Mouse (Mus musculus): ENCODE results near the gene Piezo1. TPM values are rescaled to one million over a fixed set of nuclear protein-coding genes. Genes with fewer than 3 reads are reported as not detected.
"Not testable (repeated sequence)": the region's sequence is repeated elsewhere in the genome, so short reads cannot be mapped to it uniquely, and the experiment has no call there.

The Piezo1 gene
- total RNA-seq (2021), result 10 to 100 TPM; 12.3 to 14.0 TPM
- long read RNA-seq, experiment 1, partial matches to known transcripts, result 0 of 2 reads
- long read RNA-seq, experiment 1, other reads (novel, unspliced or antisense), result 1 of 2 reads
- long read RNA-seq, experiment 2, partial matches to known transcripts, result 4 of 5 reads
- long read RNA-seq, experiment 2, other reads (novel, unspliced or antisense), result 1 of 5 reads

DNA sequence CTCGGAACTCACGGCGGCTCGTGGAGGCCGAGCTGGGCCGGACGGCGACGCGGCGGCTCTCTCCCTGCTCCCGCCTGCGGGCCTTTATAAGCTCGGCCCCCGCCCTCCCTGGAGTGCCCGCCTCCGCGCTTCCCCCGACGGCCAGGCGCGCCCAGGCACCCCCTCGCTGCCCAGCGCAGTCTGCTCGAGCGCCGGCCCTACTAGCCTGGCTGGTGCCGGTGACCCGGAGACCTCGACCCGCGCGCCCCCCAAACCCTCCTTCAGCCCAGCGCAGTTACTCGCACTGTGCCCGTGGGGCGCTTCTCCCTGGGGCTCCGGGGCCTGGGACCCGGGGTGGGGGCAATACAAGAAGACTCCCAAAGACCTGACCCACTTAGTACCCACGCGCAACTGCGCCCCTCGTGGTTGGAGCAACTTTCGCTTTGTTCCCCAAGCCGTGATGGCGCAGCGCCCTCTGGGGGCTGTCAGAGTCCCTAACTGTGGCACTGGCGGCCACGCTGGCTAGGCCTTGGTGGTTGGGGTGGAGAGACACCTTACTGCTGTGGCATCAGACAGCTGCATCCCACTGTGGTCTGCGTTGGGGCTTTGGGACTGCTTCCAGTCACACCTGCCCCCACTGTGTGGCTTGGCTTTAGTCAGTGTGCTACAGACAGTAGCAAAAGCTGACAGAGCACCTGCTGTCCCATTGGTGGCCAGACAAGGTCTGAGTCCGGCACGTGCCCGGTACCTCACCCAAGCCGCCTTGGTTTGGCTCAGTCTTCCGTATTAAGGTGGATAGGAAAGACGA lies at the start of gene Piezo1:
Gene Piezo1 (minus strand): TSS at position 65 of the 787 bp plus-strand sequence.
- peak; percentile 87 for DNase-seq

DNA sequence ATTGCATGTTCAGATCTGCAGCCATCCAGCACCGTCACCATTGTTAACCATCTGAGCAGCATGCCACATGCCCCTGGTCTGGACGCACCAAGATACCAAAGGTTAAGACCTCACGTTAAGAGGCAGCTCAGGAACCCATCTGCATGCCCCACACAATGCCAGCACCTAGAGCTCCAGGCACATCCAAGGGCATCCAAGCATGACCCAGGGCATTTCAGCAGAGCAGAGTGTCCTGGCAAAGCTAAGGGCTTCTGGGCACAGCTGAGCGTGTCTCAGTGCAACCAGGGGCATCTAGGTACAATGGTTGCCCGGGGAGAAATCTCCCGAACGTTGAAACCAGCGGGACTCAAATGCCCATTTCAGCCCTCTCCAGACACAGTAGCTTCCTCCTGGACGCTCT lies 49.5 kb upstream of the Piezo1 start:
- no peak for DNase-seq

DNA sequence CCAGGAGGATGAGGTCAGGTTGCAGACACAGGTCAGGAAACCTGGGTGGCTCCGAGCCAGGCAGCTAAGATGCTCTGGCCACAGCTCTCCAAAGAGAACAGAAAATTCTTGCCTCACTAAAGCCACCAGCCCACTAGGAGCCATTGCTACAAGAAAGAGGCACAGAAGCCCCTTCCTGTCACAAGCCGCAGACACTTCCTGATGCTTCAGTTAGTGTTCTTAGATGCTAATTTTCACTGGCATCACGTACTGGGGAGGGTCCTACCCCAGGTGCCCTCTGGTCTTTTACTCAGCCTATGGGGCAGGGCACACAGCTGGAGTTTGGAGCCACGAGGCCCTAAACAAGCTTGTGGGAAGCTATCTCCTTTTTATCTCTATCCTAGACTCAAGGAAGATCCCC lies 44.9 kb upstream of the Piezo1 start:
- DNase-seq, result no peak

DNA sequence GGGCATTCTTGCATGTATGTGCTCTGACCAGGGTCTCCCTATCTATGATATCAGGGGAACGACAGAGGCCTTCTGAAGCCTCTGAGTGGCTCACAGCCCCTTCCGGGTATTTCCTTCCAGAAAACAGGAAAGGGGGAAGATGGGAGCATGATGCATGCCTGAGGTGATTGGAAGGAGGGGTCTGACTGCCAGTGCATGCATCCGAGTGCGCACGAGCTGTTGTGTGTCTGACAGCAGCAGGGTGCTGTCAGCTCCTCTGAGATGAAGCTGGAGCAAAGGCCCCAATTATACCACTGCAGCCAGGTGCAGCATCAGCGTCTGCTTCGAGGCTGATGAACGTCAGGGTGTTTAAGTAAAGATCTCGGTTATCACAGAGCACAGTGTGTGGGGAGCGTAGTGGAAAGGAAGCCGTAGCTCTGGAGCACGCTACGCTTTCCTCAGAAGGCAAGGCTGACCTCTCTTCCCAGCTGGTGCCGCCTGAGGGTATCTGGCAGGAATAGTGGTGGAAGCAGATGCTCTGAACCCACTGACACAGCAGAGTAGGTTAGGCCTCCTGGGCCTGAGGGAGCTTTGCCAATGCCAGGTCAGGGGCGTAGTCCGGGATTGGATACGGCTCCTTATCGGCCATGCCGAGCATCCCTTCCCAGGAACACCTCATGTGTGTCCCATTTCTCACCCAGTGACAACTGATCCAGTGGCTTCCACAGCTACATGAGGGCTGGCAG lies 42.8 kb upstream of the Piezo1 start:
- no peak for DNase-seq

DNA sequence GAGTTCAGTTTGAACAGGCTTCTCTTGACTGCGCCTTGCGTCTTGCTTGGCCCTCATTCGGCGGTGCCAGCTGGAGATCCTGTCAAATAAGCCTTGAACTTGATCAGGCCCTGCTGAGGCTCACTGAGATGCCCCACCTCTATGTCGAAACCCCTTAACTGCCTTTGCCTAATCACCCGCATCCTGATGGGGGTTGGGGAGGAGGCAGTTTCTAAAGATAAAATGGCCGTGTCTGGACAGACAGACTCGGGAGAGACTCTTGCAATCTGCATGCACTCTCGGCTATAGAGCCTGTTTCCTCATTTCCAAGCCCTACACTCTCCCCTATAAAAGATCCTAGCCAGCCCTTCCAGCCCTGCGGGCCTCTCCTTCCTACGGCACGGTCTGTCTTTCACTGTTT lies 42.1 kb upstream of the Piezo1 start:
- DNase-seq, result no peak

DNA sequence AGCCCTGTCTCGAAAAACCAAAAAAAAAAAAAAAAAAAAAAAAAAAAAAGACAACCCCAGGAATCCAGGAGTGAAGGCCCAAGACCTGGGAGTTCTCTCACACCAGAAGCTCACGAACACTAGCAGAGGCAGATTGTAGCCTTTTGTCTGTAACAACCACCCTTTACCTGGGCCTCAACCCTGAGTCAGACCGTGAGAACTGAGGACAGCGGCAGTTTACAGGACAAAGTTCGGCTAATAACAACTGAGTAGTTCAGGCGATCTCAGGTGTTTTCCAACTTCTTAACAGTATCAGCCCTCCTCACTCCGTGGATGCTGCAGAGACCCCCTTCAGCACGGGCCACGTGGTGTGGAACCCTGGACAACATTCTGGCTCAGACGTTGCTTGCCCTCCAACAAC lies 35.6 kb upstream of the Piezo1 start:
- no peak for DNase-seq

DNA sequence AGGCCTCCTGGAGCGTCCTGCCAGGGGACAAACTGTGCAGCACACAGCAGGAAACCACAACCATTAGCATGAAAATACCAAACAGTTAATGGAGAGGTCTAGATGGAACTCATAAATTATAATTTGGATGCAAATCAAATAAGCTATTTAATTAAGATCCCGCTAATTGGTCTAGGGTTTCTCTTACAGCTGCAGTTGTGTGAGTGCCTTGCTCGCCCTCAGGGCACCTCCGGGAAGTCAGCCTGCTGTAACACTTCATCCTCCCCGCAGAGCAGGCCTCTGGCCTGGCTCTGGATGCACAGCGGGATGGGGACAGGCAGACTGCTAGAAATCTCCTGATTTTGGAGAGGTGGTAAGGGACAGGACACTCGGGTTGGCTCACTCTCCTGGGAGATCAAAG lies 35.0 kb upstream of the Piezo1 start:
- DNase-seq, result no peak

DNA sequence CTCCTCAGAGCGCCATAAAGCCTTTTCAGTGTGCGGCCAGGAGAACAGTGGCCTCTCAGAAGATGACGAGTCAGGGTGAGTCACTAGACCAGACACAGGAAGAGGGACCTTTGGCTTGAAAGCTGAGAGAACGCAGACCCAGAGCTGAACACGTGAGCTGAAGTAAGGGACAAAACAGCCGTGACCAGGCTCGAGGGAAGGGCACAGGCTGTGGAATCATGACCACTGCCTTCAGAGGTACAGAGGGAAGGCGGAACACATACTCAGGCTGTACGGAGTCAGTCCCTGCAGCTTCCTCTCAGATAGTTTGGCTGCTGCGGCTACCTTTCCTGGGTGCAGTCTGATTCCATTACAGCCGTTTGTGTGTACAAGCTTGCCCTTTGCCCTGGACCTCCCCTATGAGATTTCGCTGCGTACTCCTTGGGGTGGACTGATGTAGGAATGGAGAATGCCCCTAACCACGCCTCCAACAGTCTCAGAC lies 34.3 kb upstream of the Piezo1 start:
- no peak for DNase-seq

DNA sequence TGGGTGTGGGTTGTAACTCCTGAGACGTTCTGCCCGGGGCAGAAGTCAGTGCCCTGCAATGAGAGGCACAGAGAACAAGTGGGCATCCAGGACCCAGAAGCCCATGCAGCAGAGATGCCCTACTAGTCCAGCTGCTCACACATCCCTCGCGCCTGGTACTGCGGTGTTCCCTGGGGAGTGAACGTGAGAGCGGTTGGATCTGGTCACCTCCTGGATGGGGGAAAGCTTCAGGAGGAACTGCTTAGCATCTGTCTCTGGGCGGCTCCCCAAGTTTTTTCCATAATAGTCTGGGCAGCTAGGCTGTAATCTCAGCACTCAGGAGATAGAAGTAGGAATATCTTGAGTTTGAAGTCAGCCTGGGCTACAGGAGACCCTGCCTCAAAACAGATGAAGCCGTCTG lies 33.9 kb upstream of the Piezo1 start:
- no peak for DNase-seq

DNA sequence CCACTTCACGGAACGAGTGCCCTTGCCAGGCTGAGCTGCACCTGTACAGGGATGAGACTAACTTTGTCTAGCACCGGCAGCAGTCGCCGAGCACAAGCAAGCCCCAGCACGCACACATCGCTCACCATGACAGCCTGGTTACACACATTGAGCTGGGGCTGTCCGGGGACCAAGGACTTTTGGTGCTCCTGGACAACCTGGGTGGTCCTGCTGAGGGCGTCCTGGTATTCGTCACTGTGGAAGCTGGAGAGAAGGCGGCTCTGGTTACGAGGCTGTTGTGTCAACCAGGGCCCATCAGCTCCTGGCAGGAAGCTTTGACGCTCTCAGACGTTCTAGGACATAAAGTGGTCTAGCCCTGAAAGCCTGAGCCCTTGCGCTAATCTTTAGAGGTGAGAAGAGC lies 29.8 kb upstream of the Piezo1 start:
- no peak for DNase-seq

DNA sequence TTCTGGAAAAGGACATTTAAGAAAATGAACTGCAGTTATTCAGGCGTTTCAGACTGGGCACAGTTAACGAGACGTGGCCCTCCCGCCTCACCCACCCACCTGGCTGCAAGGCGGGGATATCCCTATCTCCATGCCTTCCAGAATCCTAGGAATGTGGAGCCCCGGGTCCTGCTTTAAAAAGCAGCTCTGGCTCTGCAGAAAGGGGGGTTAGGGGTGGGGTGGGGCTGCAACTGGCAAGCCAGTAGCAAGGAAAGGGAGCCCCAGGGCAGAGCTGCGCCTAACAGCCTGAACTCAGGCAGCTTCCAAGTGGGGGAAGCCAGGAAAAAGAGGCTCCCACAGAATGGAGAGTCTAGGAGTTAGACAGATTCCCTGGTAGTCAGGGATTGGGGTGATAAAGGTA lies 28.1 kb upstream of the Piezo1 start:
- no peak for DNase-seq

DNA sequence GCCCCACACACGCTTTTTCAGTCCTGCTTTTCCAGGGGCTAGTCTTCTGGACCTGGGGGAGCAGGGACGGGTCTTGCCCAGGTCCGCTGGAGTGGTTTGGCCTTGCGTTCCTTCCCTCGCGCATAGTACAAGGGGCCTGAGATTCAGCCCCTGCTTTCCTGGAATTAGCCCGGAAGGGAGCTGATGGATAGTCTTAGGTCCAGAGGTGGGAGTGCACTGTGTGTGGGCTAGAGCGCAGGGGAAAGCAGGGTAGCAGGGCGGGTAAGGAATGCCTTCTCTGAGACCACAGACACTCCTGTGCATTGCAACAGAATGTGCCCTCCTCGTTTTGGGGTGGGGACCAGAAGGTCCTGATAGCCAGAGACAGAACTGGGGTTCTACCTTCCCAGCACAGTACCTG lies 26.0 kb upstream of the Piezo1 start:
- DNase-seq, result no peak

DNA sequence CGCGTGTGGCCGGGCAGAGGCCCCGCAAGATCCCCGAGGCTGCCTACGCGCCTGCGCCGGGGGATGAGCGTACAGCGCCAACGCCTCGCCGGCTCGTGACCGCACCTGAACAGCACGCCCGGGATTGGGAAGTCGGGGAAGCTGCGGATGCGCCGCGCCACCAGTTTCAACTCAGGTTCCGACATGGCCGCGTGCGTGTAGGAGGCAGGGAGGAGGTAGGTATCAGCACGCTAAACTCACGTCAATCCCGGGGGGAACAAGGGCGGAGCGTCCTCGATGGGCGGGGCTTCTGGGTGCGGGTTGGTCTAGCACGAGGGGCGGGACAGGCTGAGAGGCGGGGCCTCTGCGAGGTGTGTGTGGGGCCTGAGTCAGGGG lies 25.5 kb upstream of the Piezo1 start, which contains the start of gene Aprt:
Gene Aprt (minus strand): TSS at position 262 of the 375 bp plus-strand sequence.
- peak; percentile 90 for DNase-seq

DNA sequence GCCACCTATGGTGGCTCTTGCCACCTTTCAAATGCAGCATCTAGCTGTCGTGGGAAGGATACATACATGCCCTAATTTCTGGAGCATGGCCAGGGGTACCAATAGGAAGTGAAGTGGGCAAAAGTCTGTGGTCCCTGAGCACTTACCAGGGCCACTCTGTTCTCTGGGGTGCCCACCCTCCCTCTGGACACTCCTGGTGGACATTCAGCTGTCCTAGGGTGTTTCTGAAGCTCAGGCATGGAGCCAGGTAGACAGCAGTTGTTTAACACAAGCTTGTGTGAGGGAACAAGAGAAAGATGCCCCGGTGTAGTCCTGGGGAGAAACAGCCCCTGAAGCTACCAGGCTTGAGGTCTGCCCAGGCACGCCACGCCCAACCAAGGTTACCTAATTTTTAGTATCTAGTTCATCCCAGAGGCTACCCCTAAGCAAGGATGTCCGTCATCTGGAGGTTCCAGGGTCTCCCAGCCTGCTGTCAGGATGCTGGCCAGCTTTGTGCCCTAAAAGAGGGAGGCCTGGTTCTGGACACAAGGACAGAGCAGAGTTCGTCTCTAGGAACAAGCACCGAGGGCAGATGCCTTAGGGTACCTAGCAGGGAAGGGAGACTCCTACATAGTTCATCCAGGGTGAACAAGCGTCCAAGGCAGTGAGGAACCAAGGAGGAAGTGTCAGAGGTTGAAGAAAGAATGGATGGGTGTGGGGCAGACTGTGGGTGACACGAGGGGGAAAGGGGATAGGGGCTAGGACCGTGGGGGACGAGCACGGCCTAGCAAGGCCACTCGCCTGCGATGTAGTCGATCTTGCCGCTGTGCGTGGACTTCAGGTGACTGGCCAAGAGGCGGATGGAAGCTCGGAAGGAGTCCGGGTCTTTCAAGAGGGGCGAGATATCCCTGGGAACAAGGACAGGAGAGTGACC lies 24.9 kb upstream of the Piezo1 start:
- DNase-seq, result no peak

DNA sequence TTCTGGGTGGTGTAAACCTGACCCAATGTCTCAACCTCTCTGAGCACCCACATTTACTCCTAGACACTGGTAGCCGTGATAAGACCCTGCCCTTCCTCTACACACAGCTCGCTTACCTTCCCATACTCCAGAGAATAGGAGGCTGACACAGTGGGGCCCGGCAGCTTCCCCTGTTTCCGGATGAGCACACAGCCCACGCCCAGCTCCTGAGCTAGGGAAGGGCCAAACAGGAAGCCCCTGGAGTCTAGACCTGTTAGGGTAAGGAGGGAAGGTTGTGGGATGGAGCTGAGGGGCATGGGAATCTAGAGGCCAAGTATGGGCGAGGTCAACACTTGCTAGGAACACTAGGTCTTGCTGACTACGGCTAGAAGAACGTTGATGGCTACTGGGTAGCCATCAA lies 24.2 kb upstream of the Piezo1 start:
- DNase-seq, result no peak

DNA sequence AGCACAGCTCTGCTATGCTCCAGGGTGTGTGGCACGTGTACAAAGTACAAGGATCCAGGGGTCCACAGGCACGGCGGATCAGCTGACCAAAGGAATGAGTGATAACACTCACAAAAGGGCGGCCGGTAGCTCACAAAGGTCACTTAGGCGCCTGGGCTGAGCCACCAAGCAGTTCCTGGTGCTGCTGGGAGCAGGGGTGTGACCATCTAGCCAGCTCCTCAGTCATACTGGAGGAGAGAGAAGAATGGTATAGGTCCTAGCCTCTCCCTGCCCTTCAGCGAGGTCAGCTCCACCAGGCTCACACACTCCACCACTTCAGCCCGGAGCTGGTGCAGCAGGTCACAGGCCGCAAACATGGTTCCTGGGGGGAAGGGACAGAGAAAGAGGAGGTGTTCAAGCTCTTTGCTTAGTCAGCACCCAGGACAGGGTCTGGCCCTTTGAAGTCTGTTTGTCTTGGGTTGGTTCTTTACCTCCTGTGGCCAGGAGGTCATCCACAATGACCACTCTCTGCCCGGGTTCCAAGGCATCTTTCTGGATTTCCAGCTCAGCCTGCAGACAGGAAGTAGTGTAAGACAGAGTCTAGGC lies 23.6 kb upstream of the Piezo1 start:
- no peak for DNase-seq

DNA sequence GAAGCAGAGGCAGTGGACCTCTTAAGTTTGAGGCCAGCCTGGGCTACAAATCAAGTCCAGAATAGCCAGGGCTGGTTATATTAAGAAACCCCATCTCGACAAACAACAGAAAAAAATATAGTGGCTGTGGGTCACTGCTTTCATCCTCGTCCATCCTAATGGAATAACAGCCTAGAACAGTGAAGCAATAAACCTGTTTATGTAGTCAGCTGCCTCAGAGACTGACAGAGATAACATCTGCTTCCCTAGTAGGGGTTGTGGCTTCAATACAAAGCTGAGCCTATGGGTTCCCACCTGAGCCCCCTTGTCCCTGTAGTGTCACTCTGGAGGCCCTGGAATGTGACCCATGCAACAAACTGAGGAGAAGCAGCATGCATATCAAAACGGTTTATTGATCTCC lies 23.1 kb upstream of the Piezo1 start:
- DNase-seq, result no peak

DNA sequence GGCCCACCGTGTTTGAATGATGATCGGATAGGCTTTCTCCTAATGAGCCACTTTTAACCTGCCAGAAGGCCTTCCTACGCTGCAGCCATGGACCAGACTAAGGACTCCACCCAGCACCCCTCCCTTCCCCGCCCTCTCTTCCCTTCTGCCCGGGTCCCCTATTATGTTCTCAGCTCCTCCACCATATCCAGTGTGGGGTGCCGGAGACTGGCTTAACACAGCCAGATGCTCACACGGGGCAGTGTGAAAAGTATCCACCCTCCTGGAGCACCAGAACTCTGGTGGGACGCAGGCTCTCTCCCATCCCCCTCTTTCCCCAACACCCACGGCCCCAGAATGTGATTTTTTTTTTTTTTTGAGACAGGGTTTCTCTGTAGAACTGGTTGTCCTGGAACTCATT lies 22.4 kb upstream of the Piezo1 start:
- DNase-seq, result no peak

DNA sequence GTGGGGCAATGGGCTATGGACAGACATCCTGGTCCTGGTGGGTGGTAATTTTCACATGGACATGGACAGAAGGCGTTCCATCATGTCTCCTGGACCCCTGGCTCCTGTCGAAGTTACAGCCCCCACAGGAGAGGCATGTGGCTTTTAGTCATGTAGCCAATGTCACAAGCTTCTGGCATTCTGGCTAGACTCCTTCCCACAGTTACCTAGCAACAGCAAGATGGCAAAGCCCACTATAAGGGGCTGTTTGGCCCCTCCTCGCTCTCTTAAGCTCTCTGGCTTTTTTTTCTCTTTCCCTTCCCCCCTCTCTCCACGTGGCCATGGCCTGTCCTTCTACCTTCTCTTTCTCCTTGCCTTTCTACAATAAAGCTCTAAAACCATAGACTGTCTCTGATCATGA lies 22.0 kb upstream of the Piezo1 start:
- not testable (repeated sequence) for DNase-seq

DNA sequence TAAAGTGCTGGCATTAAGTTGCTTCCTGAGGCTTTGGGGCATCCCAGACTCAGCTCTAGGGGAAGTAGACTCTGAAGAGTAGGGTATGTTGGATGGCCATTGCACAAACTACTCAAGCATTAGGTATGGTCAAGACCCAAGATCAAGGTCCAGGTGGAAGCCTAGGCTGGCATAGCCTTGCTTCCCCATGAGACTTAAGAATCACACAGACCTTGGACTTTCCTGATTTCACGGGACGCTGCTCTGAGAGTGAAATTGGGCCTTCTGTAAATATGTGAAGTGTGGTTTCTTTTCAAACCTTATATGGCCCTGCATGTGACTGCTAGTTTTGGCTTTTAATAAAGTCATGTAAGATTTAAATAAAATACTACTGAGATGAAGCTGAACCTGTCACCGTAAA lies 21.6 kb upstream of the Piezo1 start:
- DNase-seq, result no peak

DNA sequence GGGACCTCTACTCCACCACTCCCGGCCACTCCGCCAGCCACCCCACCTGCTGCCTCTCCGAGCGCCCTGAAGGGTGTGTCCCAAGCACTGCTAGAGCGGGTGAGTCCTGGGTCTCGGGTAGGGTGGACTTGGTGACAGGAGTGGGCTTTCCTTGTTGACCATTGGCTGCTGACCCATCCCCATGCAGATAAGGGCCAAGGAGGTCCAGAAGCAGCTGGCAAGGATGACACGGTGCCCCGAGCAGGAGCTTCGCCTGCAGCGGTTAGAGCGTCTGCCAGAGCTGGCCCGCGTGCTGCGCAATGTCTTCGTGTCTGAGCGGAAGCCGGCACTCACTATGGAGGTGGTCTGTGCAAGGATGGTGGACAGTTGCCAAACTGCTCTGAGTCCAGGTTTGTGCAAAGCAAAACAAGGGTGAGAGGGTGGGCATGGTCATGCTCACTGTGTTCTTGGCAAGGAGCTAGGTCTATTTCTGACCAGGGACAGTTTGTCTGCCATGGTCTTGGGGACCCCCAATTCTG lies 20.7 kb upstream of the Piezo1 start:
- DNase-seq, result no peak

DNA sequence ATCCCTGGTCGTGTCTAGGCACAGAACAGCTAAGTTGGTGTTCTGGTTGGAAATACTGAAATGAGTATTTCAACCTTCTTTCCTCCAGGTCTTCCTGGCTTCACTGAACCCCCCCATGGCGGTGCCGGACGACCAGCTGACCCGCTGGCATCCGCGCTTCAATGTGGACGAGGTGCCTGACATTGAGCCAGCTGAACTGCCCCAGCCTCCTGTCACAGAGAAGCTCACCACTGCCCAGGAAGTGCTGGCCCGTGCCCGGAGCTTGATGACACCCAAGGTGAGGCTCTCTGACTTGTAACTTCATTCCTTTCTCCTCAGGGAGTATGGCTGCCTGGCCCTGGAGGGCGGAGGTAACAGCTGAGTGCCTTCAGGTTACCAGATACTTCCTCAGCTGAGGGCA lies 20.0 kb upstream of the Piezo1 start:
- DNase-seq, result no peak

All from gastrocnemius, postnatal 25 days (tissue).